Mouse (Mus musculus): ENCODE measurements around the gene Ephx3. TPM values are rescaled to one million over a fixed set of nuclear protein-coding genes. Genes with fewer than 3 reads are reported as not detected.

Ephx3 gene
- 0.07 TPM in 1 of 2 replicates, not detected in the other for polyA plus RNA-seq (2012; ENCODE audit: low replicate concordance)

GRCm38 (mm10) chr17:32188863-32189636 lies at the start of gene Ephx3:
Gene Ephx3, minus strand, starts transcription at chr17:32189549.

GRCm38 (mm10) chr17:32166687-32167086 lies 22.7 kb downstream of the Ephx3 start, which contains the start of gene Notch3:
Gene Notch3, minus strand, starts transcription at chr17:32166852.

Other genes with a start within 250 kb of the Ephx3 start
- gene Rrp1b, start 153.4 kb downstream of the Ephx3 start, polyA plus RNA-seq (2012; ENCODE audit: low replicate concordance) = 282 and 467 TPM in 2 replicates
- not detected in 2 replicates for gene Hsf2bp, start 153.2 kb downstream of the Ephx3 start, polyA plus RNA-seq (2012; ENCODE audit: low replicate concordance)
- 1.0 and 1.5 TPM in 2 replicates for gene Notch3, start 22.7 kb downstream of the Ephx3 start, polyA plus RNA-seq (2012; ENCODE audit: low replicate concordance)
- gene Brd4, start 95.2 kb upstream of the Ephx3 start, polyA plus RNA-seq (2012; ENCODE audit: low replicate concordance) = 177 and 236 TPM in 2 replicates
- gene Akap8, start 131.7 kb upstream of the Ephx3 start, polyA plus RNA-seq (2012; ENCODE audit: low replicate concordance) = 250 and 496 TPM in 2 replicates
- gene Akap8l, start 161.1 kb upstream of the Ephx3 start, polyA plus RNA-seq (2012; ENCODE audit: low replicate concordance) = 123 and 402 TPM in 2 replicates
- 69.2 and 91.8 TPM in 2 replicates for gene Wiz, start 199.9 kb upstream of the Ephx3 start, polyA plus RNA-seq (2012; ENCODE audit: low replicate concordance)
- gene Rasal3, start 214.0 kb upstream of the Ephx3 start, polyA plus RNA-seq (2012; ENCODE audit: low replicate concordance) = 38.0 and 174 TPM in 2 replicates
- gene Pglyrp2, start 234.6 kb upstream of the Ephx3 start, polyA plus RNA-seq (2012; ENCODE audit: low replicate concordance) = 4.6 and 7.9 TPM in 2 replicates